Mouse (Mus musculus): ENCODE data around the gene Atp2b4.

Atp2b4 gene

DNA sequence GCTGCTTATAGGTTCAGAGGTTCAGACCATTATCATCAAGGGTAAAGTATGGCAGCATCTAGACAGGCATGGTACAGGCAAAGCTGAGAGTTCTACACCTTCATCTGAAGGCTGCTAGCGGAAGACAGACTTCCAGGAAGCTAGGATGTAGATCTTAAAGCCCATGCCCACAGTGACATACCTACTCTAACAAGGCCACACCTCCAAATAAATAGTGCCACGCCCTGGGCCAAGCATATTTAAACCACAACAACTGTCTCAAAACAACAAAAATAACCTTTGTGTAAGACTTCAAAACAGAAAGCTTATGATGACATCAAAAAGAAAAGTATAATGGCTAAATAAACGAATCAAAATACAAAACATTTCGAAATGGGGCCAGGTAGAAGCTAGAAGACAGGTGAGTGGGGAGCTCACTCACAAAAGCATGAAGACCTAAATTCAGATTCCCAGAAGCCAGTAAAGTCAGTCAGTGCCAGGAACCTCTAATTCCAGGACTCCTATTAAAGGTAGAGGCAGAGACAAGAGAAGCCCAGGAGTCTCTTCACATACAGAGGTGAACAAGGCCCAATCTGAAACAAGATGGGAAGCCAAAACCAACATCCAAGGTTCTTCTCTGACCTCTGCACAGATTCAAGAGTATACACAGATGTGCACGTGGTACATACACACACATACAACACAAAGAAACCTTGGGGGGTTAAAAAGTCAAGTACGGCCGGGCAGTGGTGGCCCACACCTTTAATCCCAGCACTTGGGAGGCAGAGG, 150.4 kb downstream of the Atp2b4 start:
- no peak for DNase-seq (ENCODE audit: low spot score)

Measured in ovary, postnatal 10 days (tissue).